Mouse (Mus musculus): ENCODE measurements around the gene Nat8f4.
"Not testable (repeated sequence)": the region's sequence is repeated elsewhere in the genome, so short reads cannot be mapped to it uniquely, and the experiment has no call there.

The Nat8f4 gene

GRCm38 (mm10) chr6:85904642-85905061 is at the start of gene Nat8f4:
Nat8f4 (minus strand) TSS chr6:85904884.
- DNase-seq (ENCODE audit: low read depth, low spot score) = not testable (repeated sequence)

GRCm38 (mm10) chr6:85948549-85948948 is 43.9 kb upstream of the Nat8f4 start:
- DNase-seq (ENCODE audit: low read depth, low spot score) = no peak

- DNase-seq (ENCODE audit: low read depth, low spot score) = no peak
These were observed 37.8 kb upstream of the Nat8f4 start for GRCm38 (mm10) chr6:85942469-85942868.

- DNase-seq (ENCODE audit: low read depth, low spot score) = no peak
These were observed 34.0 kb upstream of the Nat8f4 start for GRCm38 (mm10) chr6:85938701-85939100.

GRCm38 (mm10) chr6:85936508-85937465 is 32.1 kb upstream of the Nat8f4 start:
- peak; percentile 43 for DNase-seq (ENCODE audit: low read depth, low spot score)

GRCm38 (mm10) chr6:85935646-85936045 is 31.0 kb upstream of the Nat8f4 start:
- DNase-seq (ENCODE audit: low read depth, low spot score) = no peak

GRCm38 (mm10) chr6:85934047-85934446 is 29.4 kb upstream of the Nat8f4 start:
- DNase-seq (ENCODE audit: low read depth, low spot score) = no peak

- no peak for DNase-seq (ENCODE audit: low read depth, low spot score)
These were observed 24.6 kb upstream of the Nat8f4 start for GRCm38 (mm10) chr6:85929312-85929711.

- no peak for DNase-seq (ENCODE audit: low read depth, low spot score)
These were observed 23.1 kb upstream of the Nat8f4 start for GRCm38 (mm10) chr6:85927476-85928464.

GRCm38 (mm10) chr6:85926709-85927108 is 22.0 kb upstream of the Nat8f4 start:
- DNase-seq (ENCODE audit: low read depth, low spot score) = no peak

GRCm38 (mm10) chr6:85923643-85924042 is 19.0 kb upstream of the Nat8f4 start:
- no peak for DNase-seq (ENCODE audit: low read depth, low spot score)

GRCm38 (mm10) chr6:85919401-85919800 is 14.7 kb upstream of the Nat8f4 start:
- no peak for DNase-seq (ENCODE audit: low read depth, low spot score)

- DNase-seq (ENCODE audit: low read depth, low spot score) = not testable (repeated sequence)
These were observed 13.7 kb upstream of the Nat8f4 start for GRCm38 (mm10) chr6:85918341-85918740.

- no peak for DNase-seq (ENCODE audit: low read depth, low spot score)
These were observed 11.9 kb upstream of the Nat8f4 start for GRCm38 (mm10) chr6:85916596-85916995.

- DNase-seq (ENCODE audit: low read depth, low spot score) = peak; percentile 78
These were observed 11.1 kb upstream of the Nat8f4 start, which contains the start of gene Nat8f1 for GRCm38 (mm10) chr6:85915539-85916513. Nat8f1 (minus strand) TSS chr6:85915687.

- no peak for DNase-seq (ENCODE audit: low read depth, low spot score)
These were observed 10.5 kb upstream of the Nat8f4 start for GRCm38 (mm10) chr6:85915141-85915538.

GRCm38 (mm10) chr6:85911587-85911986 is 6.9 kb upstream of the Nat8f4 start, which contains the start of gene Tprkb:
Tprkb (plus strand) TSS chr6:85911865.
- no peak for DNase-seq (ENCODE audit: low read depth, low spot score)

GRCm38 (mm10) chr6:85909704-85910103 is 5.0 kb upstream of the Nat8f4 start:
- DNase-seq (ENCODE audit: low read depth, low spot score) = no peak

- no peak for DNase-seq (ENCODE audit: low read depth, low spot score)
These were observed 3.7 kb upstream of the Nat8f4 start for GRCm38 (mm10) chr6:85908341-85908740.

- DNase-seq (ENCODE audit: low read depth, low spot score) = not testable (repeated sequence)
These were observed 2.2 kb upstream of the Nat8f4 start for GRCm38 (mm10) chr6:85906911-85907351.

Measured in brain, embryonic 18.5 days (tissue).